Mouse (Mus musculus) liver, postnatal 0 days (tissue): ENCODE data around the gene Cpsf4l. TPM values are rescaled to one million over a fixed set of nuclear protein-coding genes. Genes with fewer than 3 reads are reported as not detected.

Experiments used
- ATAC-seq: fragments of 200-750 bp; cut with Nextera tagmentation; 2 replicates; pipeline ENCODE4 v1.8.0; 2017; ENCODE audit warnings: mild to moderate bottlenecking, moderate library complexity
- DNase-seq: peaks from one replicate; pipeline ENCODE4 v3.0.0-alpha.2; 2016
- H3K27ac ChIP-seq: fragments of 300-500 bp; sonication (generic); 2 replicates; pipeline ENCODE4 v1.5.1; 2014; ENCODE audit warnings: antibody characterized with exemption, moderate library complexity, mild to moderate bottlenecking, low read depth
- H3K27me3 ChIP-seq: fragments of 300-500 bp; sonication (generic); 2 replicates; pipeline ENCODE4 v1.6.1; 2014; ENCODE audit warnings: low read length, control low read depth, mixed read lengths; ENCODE audit not compliant: insufficient read depth
- H3K36me3 ChIP-seq: fragments of 300-500 bp; sonication (generic); replicated peaks from 2 replicates; pipeline ENCODE4 v1.6.1; 2014; ENCODE audit warnings: mild to moderate bottlenecking, control low read depth, low read length, moderate library complexity, mixed read lengths; ENCODE audit not compliant: insufficient read depth
- H3K4me1 ChIP-seq: fragments of 300-500 bp; sonication (generic); 2 replicates; pipeline ENCODE4 v1.6.1; 2014; ENCODE audit warnings: antibody characterized with exemption, mild to moderate bottlenecking, control low read depth; ENCODE audit not compliant: insufficient read depth
- H3K4me2 ChIP-seq: fragments of 300-500 bp; sonication (generic); 2 replicates; pipeline ENCODE4 v1.6.1; 2014; ENCODE audit warnings: low read depth, mild to moderate bottlenecking, low read length, moderate library complexity, mixed read lengths
- H3K4me3 ChIP-seq: fragments of 300-500 bp; sonication (generic); 2 replicates; pipeline ENCODE4 v1.5.1; 2014; ENCODE audit warnings: low read depth, low read length
- H3K9ac ChIP-seq: fragments of 300-500 bp; sonication (generic); replicated peaks from 2 replicates; pipeline ENCODE4 v1.6.1; 2014; ENCODE audit warnings: mild to moderate bottlenecking, moderate library complexity
- H3K9me3 ChIP-seq: fragments of 300-500 bp; sonication (generic); 2 replicates; pipeline ENCODE4 v1.6.1; 2016; ENCODE audit warnings: mild to moderate bottlenecking, control low read depth, low read length, mixed read lengths
- CTCF ChIP-seq: sonication (generic); IDR thresholded peaks from 2 replicates; pipeline ENCODE4 v1.5.1; 2016; ENCODE audit warnings: antibody characterized with exemption, low read depth
- EP300 ChIP-seq: IDR thresholded peaks from 2 replicates; pipeline ENCODE4 v1.6.1; 2016; ENCODE audit warnings: antibody characterized with exemption, low read depth, mild to moderate bottlenecking
- WGBS: fragments of 180-500 bp; shearing (Covaris S2); extraction: QIAGEN DNeasy Blood & Tissue Kit; methylation state at CpG from one replicate; pipeline ENCODE4 v1.1.7; 2014; ENCODE audit not compliant: insufficient replicate concordance; 5-methylcytosine and 5-hydroxymethylcytosine counted together
- polyA plus RNA-seq: library from polyadenylated mRNA; unstranded; fragments of >200 nt; fragmentation: Nextera tagmentation; extraction: Ambion mirVana; gene quantifications from 2 replicates; pipeline ENCODE4 v1.2.1, GENCODE M21; 2015

Cpsf4l gene
- 0.38 and 0.46 TPM in 2 replicates for polyA plus RNA-seq

- no peak within 1 kb of the TSS for H3K4me2 ChIP-seq
- no peaks in the 10 kb centered on the region for H3K36me3 ChIP-seq
- no peak within 1 kb of the TSS; the same call in 1 of the 2 replicates for H3K9ac ChIP-seq
- ATAC-seq (no peak; the same call in 1 of the 2 replicates), DNase-seq (no peak)
- H3K4me3 ChIP-seq, result no peak within 1 kb of the TSS
- WGBS, result 28% methylated on average over 11 of the region's 11 CpGs
- H3K27ac ChIP-seq, result peak within 1 kb of the TSS; percentile 7; the same call in 1 of the 2 replicates
- H3K4me1 ChIP-seq, result peaks cover 14% of the 10 kb centered on the region
- 0 out of 2 replicates have a peak, but pooled peaks cover 7% of the 10 kb centered on the region for H3K27me3 ChIP-seq
- no peak for TF ChIP-seq CTCF
- TF ChIP-seq EP300, result no peak
- no peaks in the 10 kb centered on the region for H3K9me3 ChIP-seq
These were observed at the start of gene Cpsf4l for GRCm38 (mm10) chr11:113709731-113710256. Gene Cpsf4l (minus strand): TSS chr11:113710017.

DNA sequence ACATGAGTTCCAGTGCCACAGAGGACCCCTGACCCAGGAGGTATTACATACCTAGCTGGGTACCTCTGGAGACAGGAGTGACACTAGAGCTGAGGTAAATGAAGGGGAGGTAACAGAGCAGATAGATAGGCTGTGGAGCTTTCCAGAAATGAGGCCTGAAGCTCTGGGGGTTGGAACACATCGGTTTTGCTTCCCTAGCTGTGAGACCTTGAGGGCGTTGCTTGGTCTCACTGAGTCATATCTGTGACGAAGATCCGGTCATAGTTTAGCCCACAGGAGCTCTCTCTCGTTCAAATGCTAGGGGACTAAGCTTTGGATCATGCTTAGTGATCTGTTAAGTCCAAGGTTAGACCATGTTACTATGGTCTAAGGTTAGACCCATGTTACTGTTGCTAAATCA lies 49.0 kb upstream of the Cpsf4l start:
- Histone ChIP-seq H3K9ac (no peak overlapping the region), H3K36me3 (no peaks in the 10 kb centered on the region), H3K4me2 (no peak overlapping the region), H3K27ac (no peak overlapping the region), H3K9me3 (no peaks in the 10 kb centered on the region), H3K4me3 (no peak overlapping the region), H3K27me3 (no peaks in the 10 kb centered on the region), H3K4me1 (peaks cover 7% of the 10 kb centered on the region; the same call in 1 of the 2 replicates)
- DNase-seq (no peak), ATAC-seq (no peak)
- 83% methylated on average over 5 of the region's 5 CpGs for WGBS
- no peak for TF ChIP-seq EP300
- no peak for TF ChIP-seq CTCF

GRCm38 (mm10) chr11:113756578-113756977 lies 46.8 kb upstream of the Cpsf4l start:
- DNase-seq (no peak), ATAC-seq (no peak)
- H3K4me1 ChIP-seq, result peaks cover 10% of the 10 kb centered on the region
- no peak overlapping the region for H3K27ac ChIP-seq
- WGBS, result 88% methylated on average over 12 of the region's 12 CpGs
- H3K36me3 ChIP-seq, result no peaks in the 10 kb centered on the region
- no peak overlapping the region for H3K4me2 ChIP-seq
- H3K4me3 ChIP-seq, result no peak overlapping the region
- no peaks in the 10 kb centered on the region for H3K9me3 ChIP-seq
- no peaks in the 10 kb centered on the region for H3K27me3 ChIP-seq
- TF ChIP-seq CTCF, result no peak
- TF ChIP-seq EP300, result no peak
- no peak overlapping the region for H3K9ac ChIP-seq

DNA sequence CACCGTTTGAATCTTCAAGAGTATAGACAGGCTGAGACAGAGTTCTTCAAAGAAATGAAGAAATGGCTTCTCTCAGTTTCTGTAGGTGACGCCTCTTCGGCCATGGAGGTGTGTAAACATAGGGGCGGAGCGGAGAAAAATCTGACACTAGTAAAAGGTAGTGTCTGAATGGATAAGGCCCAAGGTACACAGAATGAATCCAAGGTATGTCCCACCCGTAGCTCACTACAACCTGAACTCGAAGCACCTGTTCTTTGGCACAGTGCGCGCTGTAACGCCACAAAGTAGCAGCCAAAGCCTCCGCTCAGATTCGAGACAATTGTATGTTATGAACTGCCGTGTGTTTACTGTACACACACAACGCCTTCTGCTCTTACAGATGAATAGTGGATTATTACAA lies 46.1 kb upstream of the Cpsf4l start:
- no peak for ATAC-seq
- Histone ChIP-seq H3K4me3 (no peak overlapping the region), H3K9ac (no peak overlapping the region), H3K9me3 (no peaks in the 10 kb centered on the region), H3K36me3 (no peaks in the 10 kb centered on the region), H3K27ac (no peak overlapping the region), H3K4me2 (no peak overlapping the region), H3K27me3 (no peaks in the 10 kb centered on the region), H3K4me1 (peaks cover 10% of the 10 kb centered on the region)
- TF ChIP-seq EP300, result no peak
- TF ChIP-seq CTCF, result no peak
- 78% methylated on average over 14 of the region's 14 CpGs for WGBS
- no peak for DNase-seq

GRCm38 (mm10) chr11:113754845-113755244 lies 45.0 kb upstream of the Cpsf4l start:
- no peak for ATAC-seq
- no peak overlapping the region for H3K9ac ChIP-seq
- H3K27ac ChIP-seq, result no peak overlapping the region
- H3K36me3 ChIP-seq, result no peaks in the 10 kb centered on the region
- H3K4me2 ChIP-seq, result no peak overlapping the region
- no peaks in the 10 kb centered on the region for H3K9me3 ChIP-seq
- H3K27me3 ChIP-seq, result no peaks in the 10 kb centered on the region
- H3K4me3 ChIP-seq, result no peak overlapping the region
- no peak for DNase-seq
- peaks cover 14% of the 10 kb centered on the region for H3K4me1 ChIP-seq
- whole genome bisulfite sequencing, result 78% methylated on average over 9 of the region's 9 CpGs
- no peak for TF ChIP-seq CTCF
- no peak for TF ChIP-seq EP300

GRCm38 (mm10) chr11:113752685-113753430 lies 43.0 kb upstream of the Cpsf4l start:
- H3K36me3 ChIP-seq, result peaks cover 2% of the 10 kb centered on the region; the same call in 1 of the 2 replicates
- H3K27ac ChIP-seq, result peak overlapping the region; percentile 98
- peak overlapping the region; percentile 97 for H3K4me2 ChIP-seq
- WGBS, result 85% methylated on average over 10 of the region's 10 CpGs
- ATAC-seq (no peak), DNase-seq (no peak)
- no peaks in the 10 kb centered on the region for H3K9me3 ChIP-seq
- H3K27me3 ChIP-seq, result no peaks in the 10 kb centered on the region
- peak overlapping the region; percentile 72; the same call in 1 of the 2 replicates for H3K4me3 ChIP-seq
- H3K9ac ChIP-seq, result peak overlapping the region; percentile 81; the same call in 1 of the 2 replicates
- peaks cover 33% of the 10 kb centered on the region for H3K4me1 ChIP-seq
- TF ChIP-seq EP300 (no peak), CTCF (no peak)
